Mouse (Mus musculus) frontal cortex, postnatal 14 days (tissue): ENCODE results near the gene Btbd35f30.
"Not testable (repeated sequence)": the region's sequence is repeated elsewhere in the genome, so short reads cannot be mapped to it uniquely, and the experiment has no call there.

ENCODE experiments used
- DNase-seq, 2 experiments: peaks; one replicate each; pipeline ENCODE4 v3.0.0; 2022; ENCODE audit warnings: low spot score in 2 of 2

Btbd35f30 gene

DNA sequence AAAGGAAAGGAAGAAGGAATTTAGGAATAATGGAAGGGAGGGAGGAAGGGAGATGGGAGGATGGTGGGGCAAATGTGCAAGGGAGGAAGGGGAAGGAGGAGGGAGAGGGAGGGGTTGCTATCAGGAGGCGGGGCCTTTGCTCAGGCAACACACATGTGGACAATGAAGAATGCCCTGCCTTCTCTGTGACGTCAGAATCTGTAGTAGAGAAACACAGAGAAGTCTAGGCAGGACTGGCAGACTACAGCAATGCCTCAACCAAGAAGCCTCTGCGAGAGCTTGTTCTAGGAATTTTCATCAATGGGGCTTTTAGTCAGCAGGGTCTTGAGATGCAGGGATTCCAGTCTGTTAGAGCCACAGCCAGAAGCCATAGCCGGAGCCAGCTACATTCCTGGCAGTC lies at the start of gene Btbd35f30:
TSS of gene Btbd35f30 (plus strand) at position 301 of the 400 bp plus-strand sequence.
- not testable (repeated sequence) for DNase-seq

GRCm38 (mm10) chrX:32941468-32941867 lies 47.0 kb downstream of the Btbd35f30 start, which contains the start of gene Gm21789:
Gene Gm21789 (plus strand): TSS chrX:32941768.
- DNase-seq, result not testable (repeated sequence)
